Mouse (Mus musculus) megakaryocyte, embryonic 14.5 days (primary cell): ENCODE measurements around the gene Acsm2.

Source experiments
- FLI1 ChIP-seq: IDR thresholded peaks from 2 replicates; pipeline ENCODE4 v1.6.1; 2012; ENCODE audit warnings: low read length, inconsistent platforms, mixed read lengths
- GATA1 ChIP-seq: IDR thresholded peaks from 3 replicates; pipeline ENCODE4 v1.6.1; 2012; ENCODE audit warnings: mixed read lengths, low read length, inconsistent platforms, borderline replicate concordance

DNA sequence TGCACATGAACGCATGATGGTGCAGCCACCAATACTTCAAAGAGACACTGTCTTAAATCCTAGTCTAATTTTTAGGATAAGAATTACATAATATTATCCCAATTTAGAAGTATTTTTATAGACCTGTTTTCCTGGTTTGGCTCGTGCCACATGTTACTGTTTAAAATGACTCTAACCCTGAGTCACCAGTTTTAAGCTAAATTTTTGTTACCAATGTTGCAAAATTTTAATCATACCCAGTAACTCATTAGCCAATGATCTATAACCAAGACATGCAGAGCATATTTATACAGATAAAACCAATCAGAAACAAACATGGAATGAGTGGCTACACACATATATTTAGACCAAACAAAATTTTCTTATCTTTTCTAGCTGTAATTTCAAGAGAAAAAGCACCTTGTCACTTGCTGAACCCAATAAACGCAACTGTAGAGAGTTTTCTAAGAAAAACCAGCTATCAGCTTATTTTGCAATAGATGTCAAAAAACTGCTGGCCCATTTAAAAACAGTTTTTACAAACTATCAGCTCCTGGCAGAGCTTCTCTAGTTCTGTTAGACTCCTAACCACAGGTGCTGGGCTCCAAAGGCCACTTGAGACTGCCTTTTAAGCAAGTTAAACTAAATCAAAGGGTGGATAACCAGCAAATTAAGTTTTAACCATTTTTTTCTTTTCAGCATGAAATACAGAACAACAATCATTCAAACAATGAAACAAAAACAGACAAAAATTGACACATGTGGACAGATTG lies 3.5 kb upstream of the Acsm2 start:
- TF ChIP-seq GATA1 (no peak), FLI1 (no peak)
